Mouse (Mus musculus) intestine, postnatal 0 days (tissue): ENCODE data around the gene Myo1g. TPM values are rescaled to one million over a fixed set of nuclear protein-coding genes. Genes with fewer than 3 reads are reported as not detected.

ENCODE experiments used
- ATAC-seq: fragments of 200-750 bp; cut with Nextera tagmentation; 2 replicates; pipeline ENCODE4 v1.8.0; 2017; ENCODE audit warnings: mild to moderate bottlenecking, moderate TSS enrichment, moderate library complexity
- H3K27ac ChIP-seq: fragments of 300-500 bp; sonication (generic); 2 replicates; pipeline ENCODE4 v1.5.1; 2014; ENCODE audit warnings: mild to moderate bottlenecking, low read depth, low read length, moderate library complexity
- H3K27me3 ChIP-seq: fragments of 300-500 bp; sonication (generic); replicated peaks from 2 replicates; pipeline ENCODE4 v1.6.1; 2014; ENCODE audit warnings: low read length, mixed read lengths; ENCODE audit not compliant: control insufficient read depth, insufficient read depth
- H3K36me3 ChIP-seq: fragments of 300-500 bp; sonication (generic); 2 replicates; pipeline ENCODE4 v1.6.1; 2014; ENCODE audit warnings: mild to moderate bottlenecking, moderate library complexity; ENCODE audit not compliant: control insufficient read depth, insufficient read depth
- H3K4me1 ChIP-seq: fragments of 300-500 bp; sonication (generic); replicated peaks from 2 replicates; pipeline ENCODE4 v1.6.1; 2014; ENCODE audit warnings: antibody characterized with exemption, low read length, mixed read lengths; ENCODE audit not compliant: control insufficient read depth, insufficient read depth
- H3K4me2 ChIP-seq: fragments of 300-500 bp; sonication (generic); replicated peaks from 2 replicates; pipeline ENCODE4 v1.6.1; 2014; ENCODE audit warnings: low read depth, mild to moderate bottlenecking, moderate library complexity
- H3K4me3 ChIP-seq: fragments of 300-500 bp; sonication (generic); 2 replicates; pipeline ENCODE4 v1.5.1; 2014; ENCODE audit warnings: low read depth, low read length
- H3K9ac ChIP-seq: fragments of 300-500 bp; sonication (generic); 2 replicates; pipeline ENCODE4 v1.6.1; 2014; ENCODE audit warnings: mild to moderate bottlenecking, low read depth, low read length
- H3K9me3 ChIP-seq: fragments of 300-500 bp; sonication (generic); 2 replicates; pipeline ENCODE4 v1.6.1; 2016; ENCODE audit warnings: mixed run types; ENCODE audit not compliant: control insufficient read depth
- CTCF ChIP-seq: sonication (generic); IDR thresholded peaks from 2 replicates; pipeline ENCODE4 v1.5.1; 2016; ENCODE audit warnings: low read depth, mild to moderate bottlenecking, control low read depth, antibody characterized with exemption, moderate library complexity
- WGBS: fragments of 180-500 bp; shearing (Covaris S2); extraction: QIAGEN DNeasy Blood & Tissue Kit; methylation state at CpG from one replicate; pipeline ENCODE4 v1.1.7; 2014; 5-methylcytosine and 5-hydroxymethylcytosine counted together
- polyA plus RNA-seq: library from polyadenylated mRNA; unstranded; fragments of >200 nt; fragmentation: Nextera tagmentation; extraction: Ambion mirVana; gene quantifications from 2 replicates; pipeline ENCODE4 v1.2.1, GENCODE M21; 2015

The Myo1g gene
- polyA plus RNA-seq, 1 experiment from 2014 or later = 0.87 TPM

DNA sequence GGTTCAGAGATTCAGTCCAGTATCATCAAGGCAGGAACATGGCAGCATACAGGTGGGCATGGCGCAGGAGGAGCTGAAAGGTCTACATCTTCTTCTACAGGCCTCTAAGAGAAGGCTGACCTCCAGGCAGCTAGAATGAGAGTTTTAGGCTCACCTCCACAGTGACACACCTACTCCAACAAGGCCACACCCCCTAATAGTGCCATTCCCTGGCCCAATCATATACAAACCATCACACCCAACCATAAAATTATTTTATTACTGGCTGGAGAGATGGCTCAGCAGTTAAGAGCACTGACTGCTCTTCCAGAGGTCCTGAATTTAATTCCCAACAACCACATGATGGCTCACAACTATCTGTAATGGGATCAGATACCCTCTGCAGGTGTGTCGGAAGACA, 18.3 kb downstream of the Myo1g start:
- Histone ChIP-seq H3K9ac (no peak overlapping the region), H3K9me3 (no peaks in the 10 kb centered on the region), H3K4me1 (0 out of 2 replicates have a peak, but pooled peaks cover 5% of the 10 kb centered on the region), H3K27ac (no peak overlapping the region), H3K36me3 (no peaks in the 10 kb centered on the region), H3K4me2 (no peak overlapping the region), H3K4me3 (no peak overlapping the region), H3K27me3 (no peaks in the 10 kb centered on the region)
- ATAC-seq = no peak
- WGBS = 70% methylated on average over 2 of the region's 2 CpGs
- TF ChIP-seq CTCF = no peak

- ATAC-seq = no peak
- no peak overlapping the region for H3K4me2 ChIP-seq
- no peak overlapping the region for H3K27ac ChIP-seq
- H3K4me1 ChIP-seq = no peaks in the 10 kb centered on the region
- H3K36me3 ChIP-seq = no peaks in the 10 kb centered on the region
- no peaks in the 10 kb centered on the region for H3K27me3 ChIP-seq
- H3K4me3 ChIP-seq = no peak overlapping the region
- no peaks in the 10 kb centered on the region for H3K9me3 ChIP-seq
- WGBS = 74% methylated on average over 12 of the region's 12 CpGs
- no peak for TF ChIP-seq CTCF
- no peak overlapping the region for H3K9ac ChIP-seq
These were observed 23.3 kb downstream of the Myo1g start for GRCm38 (mm10) chr11:6497311-6497948.

DNA sequence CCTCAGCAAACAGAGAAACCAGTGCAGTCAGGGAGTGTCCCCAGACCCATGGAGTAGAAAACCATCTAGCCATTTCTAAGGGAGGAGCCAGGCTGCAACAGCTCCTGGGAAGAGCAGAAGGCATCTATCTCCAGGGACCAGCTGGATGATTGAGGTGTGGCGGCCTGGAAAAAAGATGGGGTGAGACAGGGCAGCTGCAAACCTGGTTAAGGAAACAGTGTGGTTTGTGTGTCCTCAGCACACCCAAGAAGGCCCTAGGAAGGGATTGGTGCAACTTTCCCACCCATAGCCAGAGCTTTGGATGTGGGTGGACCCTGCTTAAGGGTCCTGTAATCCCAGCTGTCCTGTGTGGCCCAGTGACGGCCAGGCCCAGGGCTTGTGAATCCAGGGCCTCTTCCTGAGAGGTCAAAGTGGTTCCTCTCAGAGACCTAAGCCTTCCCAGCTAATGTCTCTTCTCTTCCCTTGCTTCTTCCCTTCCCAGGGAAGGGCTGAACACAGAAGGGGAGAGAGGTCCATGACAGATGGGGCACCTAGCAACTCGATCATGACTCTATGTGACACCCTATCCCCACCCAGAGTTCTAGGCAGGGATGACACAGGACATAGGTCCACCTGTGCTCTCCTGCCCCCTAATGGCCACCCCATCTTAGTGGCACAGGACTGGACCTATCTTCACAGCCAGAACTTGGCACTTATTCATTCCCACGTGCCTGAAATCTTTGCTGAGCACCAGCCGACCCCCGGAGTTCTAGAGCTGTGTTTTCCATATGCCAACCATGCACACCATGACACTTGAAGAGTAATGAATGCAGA, 30.9 kb downstream of the Myo1g start:
- Histone ChIP-seq H3K4me3 (no peak overlapping the region), H3K27ac (no peak overlapping the region), H3K4me2 (no peak overlapping the region), H3K9me3 (no peaks in the 10 kb centered on the region), H3K4me1 (no peaks in the 10 kb centered on the region), H3K9ac (no peak overlapping the region), H3K27me3 (no peaks in the 10 kb centered on the region), H3K36me3 (no peaks in the 10 kb centered on the region)
- WGBS = 53% methylated on average over 6 of the region's 6 CpGs
- ATAC-seq = peak; percentile 52; the same call in 1 of the 2 replicates
- peak; percentile 80 for TF ChIP-seq CTCF

DNA sequence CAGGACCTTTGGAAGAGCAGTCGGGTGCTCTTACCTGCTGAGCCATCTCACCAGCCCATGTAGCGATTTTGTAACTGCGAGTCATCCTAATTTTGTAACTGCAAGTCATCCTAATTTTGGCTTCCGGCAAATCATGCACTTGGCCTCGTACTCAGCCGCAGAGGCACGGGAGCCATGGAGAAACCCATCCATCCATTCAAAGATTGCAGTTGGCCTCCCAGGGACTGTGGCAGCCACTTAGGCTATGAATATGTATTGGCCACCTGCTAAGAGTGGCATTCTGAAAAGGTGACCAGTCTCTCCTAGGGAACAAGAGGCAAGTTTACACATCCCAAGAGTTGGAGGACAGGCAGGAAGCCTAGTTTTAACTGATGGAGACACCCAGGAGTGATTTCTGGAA, 31.5 kb downstream of the Myo1g start:
- 92% methylated on average over 7 of the region's 7 CpGs for WGBS
- H3K4me2 ChIP-seq = no peak overlapping the region
- no peaks in the 10 kb centered on the region for H3K9me3 ChIP-seq
- no peak for ATAC-seq
- no peak overlapping the region for H3K9ac ChIP-seq
- H3K27ac ChIP-seq = no peak overlapping the region
- no peak overlapping the region for H3K4me3 ChIP-seq
- no peaks in the 10 kb centered on the region for H3K4me1 ChIP-seq
- H3K27me3 ChIP-seq = no peaks in the 10 kb centered on the region
- H3K36me3 ChIP-seq = no peaks in the 10 kb centered on the region
- TF ChIP-seq CTCF = no peak

GRCm38 (mm10) chr11:6488041-6488684, 32.6 kb downstream of the Myo1g start:
- H3K36me3 ChIP-seq = no peaks in the 10 kb centered on the region
- no peak overlapping the region for H3K4me3 ChIP-seq
- TF ChIP-seq CTCF = no peak
- H3K9me3 ChIP-seq = no peaks in the 10 kb centered on the region
- H3K4me2 ChIP-seq = no peak overlapping the region
- WGBS = 96% methylated on average over 5 of the region's 5 CpGs
- H3K27ac ChIP-seq = no peak overlapping the region
- H3K4me1 ChIP-seq = no peaks in the 10 kb centered on the region
- H3K9ac ChIP-seq = no peak overlapping the region
- H3K27me3 ChIP-seq = no peaks in the 10 kb centered on the region
- ATAC-seq = no peak

GRCm38 (mm10) chr11:6487496-6487895, 33.3 kb downstream of the Myo1g start:
- 0 out of 2 replicates have a peak overlapping the region, but pooled peaks have one; percentile 28 for H3K27ac ChIP-seq
- no peak overlapping the region for H3K9ac ChIP-seq
- WGBS = 46% methylated on average over 7 of the region's 7 CpGs
- no peaks in the 10 kb centered on the region for H3K27me3 ChIP-seq
- TF ChIP-seq CTCF = no peak
- no peak overlapping the region for H3K4me2 ChIP-seq
- no peak for ATAC-seq
- H3K36me3 ChIP-seq = no peaks in the 10 kb centered on the region
- no peaks in the 10 kb centered on the region for H3K9me3 ChIP-seq
- H3K4me1 ChIP-seq = no peaks in the 10 kb centered on the region
- H3K4me3 ChIP-seq = no peak overlapping the region
